Mouse (Mus musculus) kidney, embryonic 14.5 days (tissue): ENCODE data around the gene Faap24. TPM values are rescaled to one million over a fixed set of nuclear protein-coding genes. Genes with fewer than 3 reads are reported as not detected.

Experiments
- ATAC-seq: fragments of 200-750 bp; cut with Nextera tagmentation; 2 replicates; pipeline ENCODE4 v1.8.0; 2017; ENCODE audit warnings: moderate number of reproducible peaks, mild to moderate bottlenecking, moderate TSS enrichment, moderate library complexity; ENCODE audit not compliant: low FRiP score, low TSS enrichment
- H3K27ac ChIP-seq: fragments of 300-500 bp; sonication (generic); 2 replicates; pipeline ENCODE4 v1.5.1; 2014; ENCODE audit warnings: low read depth, mild to moderate bottlenecking, low read length, moderate library complexity, mixed read lengths
- H3K27me3 ChIP-seq: fragments of 300-500 bp; sonication (generic); 2 replicates; pipeline ENCODE4 v1.6.1; 2014; ENCODE audit warnings: mild to moderate bottlenecking, low read length; ENCODE audit not compliant: control insufficient read depth, insufficient read depth
- H3K36me3 ChIP-seq: fragments of 300-500 bp; sonication (generic); 2 replicates; pipeline ENCODE4 v1.6.1; 2014; ENCODE audit warnings: low read length, mixed read lengths; ENCODE audit not compliant: control insufficient read depth, insufficient read depth
- H3K4me1 ChIP-seq: fragments of 300-500 bp; sonication (generic); 2 replicates; pipeline ENCODE4 v1.6.1; 2014; ENCODE audit warnings: low read length, mixed read lengths; ENCODE audit not compliant: control insufficient read depth, insufficient read depth
- H3K4me2 ChIP-seq: fragments of 300-500 bp; sonication (generic); replicated peaks from 2 replicates; pipeline ENCODE4 v1.6.1; 2014; ENCODE audit warnings: low read depth, mild to moderate bottlenecking, low read length
- H3K4me3 ChIP-seq: fragments of 300-500 bp; sonication (generic); 2 replicates; pipeline ENCODE4 v1.5.1; 2014; ENCODE audit warnings: mild to moderate bottlenecking, low read length
- H3K9ac ChIP-seq: fragments of 300-500 bp; sonication (generic); 2 replicates; pipeline ENCODE4 v1.6.1; 2014; ENCODE audit warnings: low read depth, mild to moderate bottlenecking, low read length, moderate library complexity
- H3K9me3 ChIP-seq: fragments of 300-500 bp; sonication (generic); 2 replicates; pipeline ENCODE4 v1.6.1; 2016; ENCODE audit warnings: low read length; ENCODE audit not compliant: control insufficient read depth
- WGBS: fragments of 180-500 bp; shearing (Covaris S2); extraction: QIAGEN DNeasy Blood & Tissue Kit; methylation state at CpG from one replicate; pipeline ENCODE4 v1.1.7; 2014; 5-methylcytosine and 5-hydroxymethylcytosine counted together
- polyA plus RNA-seq: library from polyadenylated mRNA; unstranded; fragments of >200 nt; fragmentation: Nextera tagmentation; extraction: Ambion mirVana; gene quantifications from 2 replicates; pipeline ENCODE4 v1.2.1, GENCODE M21; 2014

Faap24 gene
- 14.5 and 18.0 TPM in 2 replicates for polyA plus RNA-seq

GRCm38 (mm10) chr7:35396542-35397168 lies at the start of gene Faap24, which contains the start of gene Cep89:
TSS of gene Faap24 (minus strand) at chr7:35396836.
TSS of gene Cep89 (plus strand) at chr7:35397035.
- Histone ChIP-seq H3K9me3 (no peaks in the 10 kb centered on the region), H3K36me3 (peaks cover 40% of the 10 kb centered on the region), H3K27ac (no peak within 1 kb of the TSS), H3K4me2 (peak within 1 kb of the TSS; percentile 76), H3K9ac (peak within 1 kb of the TSS; percentile 77), H3K4me3 (peak within 1 kb of the TSS; percentile 80), H3K4me1 (peaks cover 16% of the 10 kb centered on the region), H3K27me3 (no peaks in the 10 kb centered on the region)
- peak; percentile 98 for ATAC-seq
- WGBS, result 0% methylated on average over 28 of the region's 28 CpGs

- no peak for ATAC-seq
- no peak overlapping the region for H3K9ac ChIP-seq
- peaks cover 73% of the 10 kb centered on the region for H3K36me3 ChIP-seq
- H3K27ac ChIP-seq, result no peak overlapping the region
- H3K27me3 ChIP-seq, result no peaks in the 10 kb centered on the region
- no peaks in the 10 kb centered on the region for H3K4me1 ChIP-seq
- no peak overlapping the region for H3K4me3 ChIP-seq
- H3K4me2 ChIP-seq, result no peak overlapping the region
- 88% methylated on average over 9 of the region's 9 CpGs for whole genome bisulfite sequencing
- no peaks in the 10 kb centered on the region for H3K9me3 ChIP-seq
These were observed 38.6 kb upstream of the Faap24 start for GRCm38 (mm10) chr7:35435266-35435665.

GRCm38 (mm10) chr7:35428146-35428545 lies 31.5 kb upstream of the Faap24 start:
- WGBS, result 95% methylated on average over 10 of the region's 10 CpGs
- Histone ChIP-seq H3K27ac (no peak overlapping the region), H3K36me3 (peaks cover 71% of the 10 kb centered on the region)

GRCm38 (mm10) chr7:35423071-35423470 lies 26.4 kb upstream of the Faap24 start:
- Histone ChIP-seq H3K4me2 (no peak overlapping the region), H3K4me1 (no peaks in the 10 kb centered on the region), H3K9me3 (no peaks in the 10 kb centered on the region), H3K27me3 (no peaks in the 10 kb centered on the region), H3K36me3 (peaks cover 70% of the 10 kb centered on the region), H3K4me3 (no peak overlapping the region), H3K27ac (no peak overlapping the region), H3K9ac (no peak overlapping the region)
- 87% methylated on average over 10 of the region's 10 CpGs for WGBS
- no peak for ATAC-seq

More at GRCm38 (mm10) chr7:35428146-35428545, 31.5 kb upstream of the Faap24 start:
- H3K9me3 ChIP-seq, result no peaks in the 10 kb centered on the region
- H3K4me1 ChIP-seq, result no peaks in the 10 kb centered on the region
- H3K27me3 ChIP-seq, result no peaks in the 10 kb centered on the region
- no peak for ATAC-seq
- no peak overlapping the region for H3K4me3 ChIP-seq
- H3K4me2 ChIP-seq, result no peak overlapping the region
- H3K9ac ChIP-seq, result no peak overlapping the region

GRCm38 (mm10) chr7:35416654-35416948 lies 20.0 kb upstream of the Faap24 start:
- peaks cover 4% of the 10 kb centered on the region; the same call in 1 of the 2 replicates for H3K4me1 ChIP-seq
- no peak overlapping the region for H3K27ac ChIP-seq

GRCm38 (mm10) chr7:35415801-35416653 lies 19.4 kb upstream of the Faap24 start:
- WGBS, result 69% methylated on average over 9 of the region's 9 CpGs
- 0 out of 2 replicates have a peak overlapping the region, but pooled peaks have one; percentile 25 for H3K27ac ChIP-seq
- no peak overlapping the region for H3K4me3 ChIP-seq
- H3K9me3 ChIP-seq, result no peaks in the 10 kb centered on the region
- peaks cover 4% of the 10 kb centered on the region; the same call in 1 of the 2 replicates for H3K4me1 ChIP-seq
- no peaks in the 10 kb centered on the region for H3K27me3 ChIP-seq
- no peak overlapping the region for H3K9ac ChIP-seq
- H3K36me3 ChIP-seq, result peaks cover 54% of the 10 kb centered on the region
- no peak for ATAC-seq
- H3K4me2 ChIP-seq, result no peak overlapping the region

More at GRCm38 (mm10) chr7:35416654-35416948, 20.0 kb upstream of the Faap24 start:
- no peak overlapping the region for H3K4me2 ChIP-seq
- WGBS, result 78% methylated on average over 5 of the region's 5 CpGs
- ATAC-seq, result no peak
- peaks cover 56% of the 10 kb centered on the region for H3K36me3 ChIP-seq
- no peak overlapping the region for H3K9ac ChIP-seq
- no peaks in the 10 kb centered on the region for H3K27me3 ChIP-seq
- no peaks in the 10 kb centered on the region for H3K9me3 ChIP-seq
- no peak overlapping the region for H3K4me3 ChIP-seq

- WGBS, result 58% methylated on average over 5 of the region's 5 CpGs
- Histone ChIP-seq H3K27ac (0 out of 2 replicates have a peak overlapping the region, but pooled peaks have one; percentile 25), H3K36me3 (peaks cover 54% of the 10 kb centered on the region), H3K4me2 (no peak overlapping the region), H3K4me3 (no peak overlapping the region), H3K9ac (no peak overlapping the region), H3K27me3 (no peaks in the 10 kb centered on the region), H3K4me1 (peaks cover 4% of the 10 kb centered on the region; the same call in 1 of the 2 replicates), H3K9me3 (no peaks in the 10 kb centered on the region)
- ATAC-seq, result no peak
These were observed 18.6 kb upstream of the Faap24 start for GRCm38 (mm10) chr7:35415226-35415625.

- Histone ChIP-seq H3K4me1 (peaks cover 9% of the 10 kb centered on the region), H3K27ac (no peak overlapping the region), H3K4me3 (no peak overlapping the region), H3K9me3 (no peaks in the 10 kb centered on the region), H3K36me3 (peaks cover 66% of the 10 kb centered on the region), H3K9ac (no peak overlapping the region), H3K4me2 (no peak overlapping the region), H3K27me3 (no peaks in the 10 kb centered on the region)
- WGBS, result 87% methylated on average over 4 of the region's 4 CpGs
- no peak for ATAC-seq
These were observed 4.5 kb upstream of the Faap24 start for GRCm38 (mm10) chr7:35401169-35401568.
